Mouse (Mus musculus): Measurements from ENCODE around the gene Them5. TPM values are rescaled to one million over a fixed set of nuclear protein-coding genes. Genes with fewer than 3 reads are reported as not detected.

The Them5 gene
- polyA plus RNA-seq, 1 experiment, result not detected

DNA sequence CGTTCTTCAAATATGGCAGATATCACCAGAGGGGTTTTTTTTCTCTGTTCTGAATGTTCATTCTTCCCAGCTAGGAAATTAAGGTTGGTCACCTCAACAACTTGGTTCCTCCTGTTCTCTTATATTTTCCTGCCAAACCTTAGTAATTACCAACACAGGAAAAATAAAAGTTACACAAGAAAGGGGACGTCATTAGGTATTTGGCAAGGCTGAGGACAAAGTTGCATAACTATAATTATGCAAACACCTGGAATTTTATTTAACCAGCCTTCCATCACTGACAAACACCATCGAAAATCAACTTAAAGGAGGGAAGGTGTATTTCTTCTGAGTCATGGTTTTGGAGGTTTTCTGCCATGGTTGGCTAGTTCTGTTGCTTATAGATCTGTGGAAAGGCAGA lies 3.4 kb upstream of the Them5 start:
- no peaks in the 10 kb centered on the region for H3K27me3 ChIP-seq (ENCODE audit: control insufficient read depth)
- H3K9me3 ChIP-seq (ENCODE audit: control insufficient read depth, low read length), result no peaks in the 10 kb centered on the region
- H3K4me3 ChIP-seq (replicated peaks), result no peak overlapping the region
- TF ChIP-seq TAL1 (IDR thresholded peaks at IDR 0.05; ENCODE audit: low read length), result no peak
- no peak for TF ChIP-seq GATA1 (IDR thresholded peaks at IDR 0.05; ENCODE audit: low read length)
- no peaks in the 10 kb centered on the region for H3K4me1 ChIP-seq (ENCODE audit: control insufficient read depth)
- H3K36me3 ChIP-seq (ENCODE audit: control insufficient read depth), result no peaks in the 10 kb centered on the region

- H3K4me3 ChIP-seq (replicated peaks), result no peak overlapping the region
- H3K9me3 ChIP-seq (ENCODE audit: control insufficient read depth, low read length), result no peaks in the 10 kb centered on the region
- TF ChIP-seq TAL1 (IDR thresholded peaks at IDR 0.05; ENCODE audit: low read length) (no peak), GATA1 (IDR thresholded peaks at IDR 0.05; ENCODE audit: low read length) (no peak)
- H3K36me3 ChIP-seq (ENCODE audit: control insufficient read depth), result no peaks in the 10 kb centered on the region
- no peaks in the 10 kb centered on the region for H3K27me3 ChIP-seq (ENCODE audit: control insufficient read depth)
- no peaks in the 10 kb centered on the region for H3K4me1 ChIP-seq (ENCODE audit: control insufficient read depth)
These were observed 653 bp downstream of the Them5 start for GRCm38 (mm10) chr3:94342552-94342951.

GRCm38 (mm10) chr3:94344182-94344581 lies 2.3 kb downstream of the Them5 start:
- Histone ChIP-seq H3K4me1 (ENCODE audit: control insufficient read depth) (no peaks in the 10 kb centered on the region), H3K36me3 (ENCODE audit: control insufficient read depth) (no peaks in the 10 kb centered on the region), H3K4me3 (replicated peaks) (no peak overlapping the region), H3K9me3 (ENCODE audit: control insufficient read depth, low read length) (no peaks in the 10 kb centered on the region), H3K27me3 (ENCODE audit: control insufficient read depth) (no peaks in the 10 kb centered on the region)
- TF ChIP-seq TAL1 (IDR thresholded peaks at IDR 0.05; ENCODE audit: low read length) (no peak), GATA1 (IDR thresholded peaks at IDR 0.05; ENCODE audit: low read length) (no peak)

- no peaks in the 10 kb centered on the region for H3K27me3 ChIP-seq (ENCODE audit: control insufficient read depth)
- no peak overlapping the region for H3K4me3 ChIP-seq (replicated peaks)
- TF ChIP-seq TAL1 (IDR thresholded peaks at IDR 0.05; ENCODE audit: low read length), result no peak
- no peak for TF ChIP-seq GATA1 (IDR thresholded peaks at IDR 0.05; ENCODE audit: low read length)
- no peaks in the 10 kb centered on the region for H3K4me1 ChIP-seq (ENCODE audit: control insufficient read depth)
- no peaks in the 10 kb centered on the region for H3K36me3 ChIP-seq (ENCODE audit: control insufficient read depth)
- H3K9me3 ChIP-seq (ENCODE audit: control insufficient read depth, low read length), result no peaks in the 10 kb centered on the region
These were observed 3.0 kb downstream of the Them5 start for GRCm38 (mm10) chr3:94344897-94345296.

- H3K4me1 ChIP-seq (ENCODE audit: control insufficient read depth), result no peaks in the 10 kb centered on the region
- no peaks in the 10 kb centered on the region for H3K27me3 ChIP-seq (ENCODE audit: control insufficient read depth)
- no peaks in the 10 kb centered on the region for H3K36me3 ChIP-seq (ENCODE audit: control insufficient read depth)
- TF ChIP-seq GATA1 (IDR thresholded peaks at IDR 0.05; ENCODE audit: low read length) (no peak), TAL1 (IDR thresholded peaks at IDR 0.05; ENCODE audit: low read length) (no peak)
- 0 out of 2 replicates have a peak, but pooled peaks cover 2% of the 10 kb centered on the region for H3K9me3 ChIP-seq (ENCODE audit: control insufficient read depth, low read length)
- H3K4me3 ChIP-seq (replicated peaks), result no peak overlapping the region
These were observed 6.2 kb downstream of the Them5 start for GRCm38 (mm10) chr3:94348146-94348545.

DNA sequence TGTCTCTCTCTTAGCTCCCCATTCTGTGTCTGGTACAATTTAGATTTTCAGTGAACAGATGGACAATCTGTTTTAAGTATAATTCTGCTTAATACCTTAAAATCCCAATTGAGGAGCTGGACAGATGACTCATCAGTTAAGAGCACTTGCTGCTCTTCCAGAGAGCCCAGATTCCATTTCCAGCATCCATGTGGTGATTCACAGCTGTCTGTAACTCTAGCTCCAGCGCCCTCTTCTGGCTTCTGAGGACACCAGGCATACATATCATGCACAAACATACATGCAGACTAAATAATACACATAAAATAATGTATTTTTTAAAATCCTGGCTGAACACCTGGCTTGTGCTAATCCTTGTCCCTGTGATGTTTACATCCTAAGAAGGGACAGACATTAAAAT lies 18.9 kb downstream of the Them5 start:
- H3K9me3 ChIP-seq (ENCODE audit: control insufficient read depth, low read length), result peaks cover 4% of the 10 kb centered on the region; the same call in 1 of the 2 replicates
- H3K4me1 ChIP-seq (ENCODE audit: control insufficient read depth), result peaks cover 7% of the 10 kb centered on the region
- no peak overlapping the region for H3K4me3 ChIP-seq (replicated peaks)
- no peaks in the 10 kb centered on the region for H3K36me3 ChIP-seq (ENCODE audit: control insufficient read depth)
- TF ChIP-seq GATA1 (IDR thresholded peaks at IDR 0.05; ENCODE audit: low read length) (no peak), TAL1 (IDR thresholded peaks at IDR 0.05; ENCODE audit: low read length) (no peak)
- peaks cover 52% of the 10 kb centered on the region for H3K27me3 ChIP-seq (ENCODE audit: control insufficient read depth)

GRCm38 (mm10) chr3:94362138-94362537 lies 20.2 kb downstream of the Them5 start, which contains the start of gene C2cd4d:
Gene C2cd4d, plus strand, starts transcription at chr3:94362438.
- Histone ChIP-seq H3K27me3 (ENCODE audit: control insufficient read depth) (peaks cover 59% of the 10 kb centered on the region), H3K9me3 (ENCODE audit: control insufficient read depth, low read length) (peaks cover 4% of the 10 kb centered on the region; the same call in 1 of the 2 replicates), H3K4me1 (ENCODE audit: control insufficient read depth) (peaks cover 7% of the 10 kb centered on the region), H3K36me3 (ENCODE audit: control insufficient read depth) (no peaks in the 10 kb centered on the region), H3K4me3 (replicated peaks) (no peak within 1 kb of the TSS)
- no peak for TF ChIP-seq TAL1 (IDR thresholded peaks at IDR 0.05; ENCODE audit: low read length)

- peaks cover 59% of the 10 kb centered on the region for H3K27me3 ChIP-seq (ENCODE audit: control insufficient read depth)
- no peaks in the 10 kb centered on the region for H3K36me3 ChIP-seq (ENCODE audit: control insufficient read depth)
- peak overlapping the region; percentile 24 for H3K4me3 ChIP-seq (replicated peaks)
- H3K9me3 ChIP-seq (ENCODE audit: control insufficient read depth, low read length), result peaks cover 4% of the 10 kb centered on the region; the same call in 1 of the 2 replicates
- TF ChIP-seq GATA1 (IDR thresholded peaks at IDR 0.05; ENCODE audit: low read length) (no peak), TAL1 (IDR thresholded peaks at IDR 0.05; ENCODE audit: low read length) (no peak)
- peaks cover 7% of the 10 kb centered on the region for H3K4me1 ChIP-seq (ENCODE audit: control insufficient read depth)
These were observed 21.6 kb downstream of the Them5 start for GRCm38 (mm10) chr3:94363291-94364153.

- Histone ChIP-seq H3K36me3 (ENCODE audit: control insufficient read depth) (no peaks in the 10 kb centered on the region), H3K27me3 (ENCODE audit: control insufficient read depth) (peaks cover 58% of the 10 kb centered on the region), H3K9me3 (ENCODE audit: control insufficient read depth, low read length) (peaks cover 4% of the 10 kb centered on the region; the same call in 1 of the 2 replicates), H3K4me1 (ENCODE audit: control insufficient read depth) (peaks cover 7% of the 10 kb centered on the region), H3K4me3 (replicated peaks) (no peak overlapping the region)
- TF ChIP-seq TAL1 (IDR thresholded peaks at IDR 0.05; ENCODE audit: low read length) (no peak), GATA1 (IDR thresholded peaks at IDR 0.05; ENCODE audit: low read length) (no peak)
These were observed 22.2 kb downstream of the Them5 start for GRCm38 (mm10) chr3:94364154-94364526.
